Mouse (Mus musculus): ENCODE results near the gene Snn.

- no peak for TF ChIP-seq CTCF (IDR thresholded peaks at IDR 0.05; ENCODE audit: extremely low read depth, insufficient read depth, insufficient read length, insufficient replicate concordance)
- TF ChIP-seq POLR2A (IDR thresholded peaks at IDR 0.05; ENCODE audit: low read depth, low read length): no peak
These were observed 38.6 kb upstream of the Snn start for GRCm38 (mm10) chr16:11022113-11022489.
